Mouse (Mus musculus): ENCODE data around the gene Magi2. TPM values are rescaled to one million over a fixed set of nuclear protein-coding genes. Genes with fewer than 3 reads are reported as not detected.

The Magi2 gene
- polyA plus RNA-seq, 1 experiment from 2014 or later: 3.2 TPM

DNA sequence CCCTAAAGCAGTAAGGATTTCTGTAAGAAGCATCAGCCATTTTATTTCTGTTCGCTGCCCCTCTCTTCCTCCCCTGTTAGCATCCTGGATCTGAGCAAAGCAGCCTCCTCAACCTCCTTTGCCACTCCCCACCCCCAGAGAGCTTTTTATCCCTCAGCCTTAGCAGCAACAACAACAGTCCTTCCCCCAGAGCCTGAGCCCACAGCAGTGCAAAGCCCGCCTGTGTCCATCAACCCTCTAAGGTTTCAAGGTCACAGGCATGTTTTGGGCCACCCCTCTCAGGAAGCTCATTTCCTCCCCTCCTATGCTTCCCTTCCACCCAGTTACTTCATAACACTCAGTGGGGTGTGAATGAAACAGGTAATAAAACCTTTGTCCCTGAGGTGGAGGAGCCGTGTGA lies 1309.7 kb downstream of the Magi2 start:
- Histone ChIP-seq H3K9me3 (ENCODE audit: control insufficient read depth, low read length) (no peaks in the 10 kb centered on the region), H3K27ac (ENCODE audit: low read depth) (no peak overlapping the region), H3K4me2 (ENCODE audit: low read length) (no peak overlapping the region), H3K27me3 (replicated peaks; ENCODE audit: control insufficient read depth, insufficient read depth, low read length) (no peaks in the 10 kb centered on the region), H3K9ac (ENCODE audit: low read length) (no peak overlapping the region), H3K36me3 (ENCODE audit: control insufficient read depth, insufficient read depth, low read length) (no peaks in the 10 kb centered on the region), H3K4me1 (replicated peaks; ENCODE audit: control insufficient read depth, insufficient read depth, low read length) (no peaks in the 10 kb centered on the region), H3K4me3 (ENCODE audit: low read depth, low read length) (no peak overlapping the region)
- DNase-seq (ENCODE audit: low spot score): no peak
- WGBS: 68% methylated on average over 3 of the region's 3 CpGs
- ATAC-seq (replicated peaks; ENCODE audit: low FRiP score, low TSS enrichment, low read depth): no peak

DNA sequence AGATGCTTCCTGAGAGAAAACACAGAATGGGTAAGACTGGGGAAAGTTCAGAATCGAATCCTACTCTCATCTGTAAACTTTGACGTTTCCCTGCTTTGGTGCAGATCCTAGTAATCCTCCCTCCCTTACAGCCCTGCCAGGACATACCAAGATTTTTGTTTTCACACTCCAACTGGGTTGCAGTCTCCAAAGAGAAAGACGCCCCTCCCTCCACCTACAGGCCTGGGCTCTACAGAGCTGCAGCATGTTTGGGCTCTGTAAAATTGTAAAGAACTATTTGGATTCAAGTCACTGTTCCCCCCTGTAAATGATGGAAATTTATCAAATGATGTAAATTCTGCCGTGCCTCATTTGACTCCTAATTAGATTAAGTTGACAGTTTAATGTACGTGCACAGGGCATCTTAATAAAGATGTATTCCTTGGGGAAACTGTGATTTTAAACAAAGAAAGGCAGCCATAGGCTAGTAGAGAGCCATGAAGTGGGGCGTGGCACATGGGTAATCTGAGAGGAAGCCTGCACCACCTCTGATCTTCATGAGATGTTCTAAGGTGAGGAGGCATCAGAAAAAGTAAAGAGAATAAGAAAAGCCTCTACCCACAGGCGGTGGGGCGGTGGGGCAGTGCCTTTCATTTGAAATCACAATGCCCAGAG lies 1310.7 kb downstream of the Magi2 start:
- Histone ChIP-seq H3K4me3 (ENCODE audit: low read depth, low read length) (no peak overlapping the region), H3K27ac (ENCODE audit: low read depth) (no peak overlapping the region), H3K9ac (ENCODE audit: low read length) (no peak overlapping the region), H3K9me3 (ENCODE audit: control insufficient read depth, low read length) (no peaks in the 10 kb centered on the region), H3K36me3 (ENCODE audit: control insufficient read depth, insufficient read depth, low read length) (no peaks in the 10 kb centered on the region), H3K4me1 (replicated peaks; ENCODE audit: control insufficient read depth, insufficient read depth, low read length) (no peaks in the 10 kb centered on the region), H3K4me2 (ENCODE audit: low read length) (no peak overlapping the region), H3K27me3 (replicated peaks; ENCODE audit: control insufficient read depth, insufficient read depth, low read length) (no peaks in the 10 kb centered on the region)
- no peak for ATAC-seq (replicated peaks; ENCODE audit: low FRiP score, low TSS enrichment, low read depth)
- no peak for DNase-seq (ENCODE audit: low spot score)
- WGBS: 59% methylated on average over 8 of the region's 8 CpGs

DNA sequence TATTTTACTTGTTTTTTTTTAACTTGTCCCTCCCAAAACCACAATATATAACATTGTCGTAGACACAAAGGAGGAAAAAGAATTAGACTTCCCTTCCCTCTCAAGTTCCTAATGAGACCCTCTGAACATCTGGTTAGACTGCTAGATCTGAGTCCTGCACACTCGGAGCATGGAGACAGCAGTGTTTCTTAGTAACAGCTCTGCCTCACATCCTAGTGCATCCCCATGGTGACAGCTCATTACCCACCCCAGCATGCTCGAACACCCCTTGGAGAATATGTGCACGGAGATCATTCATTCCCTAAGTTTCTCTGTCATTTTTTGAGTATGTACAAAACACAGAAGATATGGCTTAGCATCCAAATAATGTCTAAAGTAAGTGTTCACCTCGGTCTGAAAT lies 1317.5 kb downstream of the Magi2 start:
- no peaks in the 10 kb centered on the region for H3K27me3 ChIP-seq (replicated peaks; ENCODE audit: control insufficient read depth, insufficient read depth, low read length)
- WGBS: 75% methylated on average over 5 of the region's 5 CpGs
- DNase-seq (ENCODE audit: low spot score): no peak
- ATAC-seq (replicated peaks; ENCODE audit: low FRiP score, low TSS enrichment, low read depth): no peak
- H3K9ac ChIP-seq (ENCODE audit: low read length): no peak overlapping the region
- H3K36me3 ChIP-seq (ENCODE audit: control insufficient read depth, insufficient read depth, low read length): no peaks in the 10 kb centered on the region
- no peak overlapping the region for H3K4me2 ChIP-seq (ENCODE audit: low read length)
- no peaks in the 10 kb centered on the region for H3K4me1 ChIP-seq (replicated peaks; ENCODE audit: control insufficient read depth, insufficient read depth, low read length)
- no peaks in the 10 kb centered on the region for H3K9me3 ChIP-seq (ENCODE audit: control insufficient read depth, low read length)
- H3K4me3 ChIP-seq (ENCODE audit: low read depth, low read length): no peak overlapping the region
- no peak overlapping the region for H3K27ac ChIP-seq (ENCODE audit: low read depth)

DNA sequence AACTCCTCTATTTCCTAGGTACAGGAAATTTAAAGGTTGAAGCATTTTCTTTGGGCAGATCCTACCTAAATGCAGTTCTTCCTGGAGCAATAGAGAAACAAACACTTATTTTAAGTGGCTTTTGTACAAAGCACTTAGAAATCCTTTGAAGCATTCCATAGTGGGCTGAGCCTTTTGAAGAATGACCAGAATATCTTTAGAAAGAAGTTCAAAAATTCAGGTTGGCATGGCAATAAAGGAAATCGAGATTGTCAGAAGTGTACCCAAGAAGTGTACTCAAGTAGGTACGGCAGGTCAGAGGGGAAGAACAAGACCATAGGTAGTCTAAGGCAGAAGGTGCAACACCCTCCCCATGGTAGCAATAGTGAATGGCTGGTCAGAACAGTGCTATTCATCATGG lies 1332.5 kb downstream of the Magi2 start:
- H3K9ac ChIP-seq (ENCODE audit: low read length): no peak overlapping the region
- H3K27ac ChIP-seq (ENCODE audit: low read depth): no peak overlapping the region
- no peaks in the 10 kb centered on the region for H3K9me3 ChIP-seq (ENCODE audit: control insufficient read depth, low read length)
- no peaks in the 10 kb centered on the region for H3K27me3 ChIP-seq (replicated peaks; ENCODE audit: control insufficient read depth, insufficient read depth, low read length)
- H3K36me3 ChIP-seq (ENCODE audit: control insufficient read depth, insufficient read depth, low read length): no peaks in the 10 kb centered on the region
- 77% methylated on average over 2 of the region's 2 CpGs for WGBS
- ATAC-seq (replicated peaks; ENCODE audit: low FRiP score, low TSS enrichment, low read depth) (no peak), DNase-seq (ENCODE audit: low spot score) (no peak)
- no peaks in the 10 kb centered on the region for H3K4me1 ChIP-seq (replicated peaks; ENCODE audit: control insufficient read depth, insufficient read depth, low read length)
- no peak overlapping the region for H3K4me2 ChIP-seq (ENCODE audit: low read length)
- no peak overlapping the region for H3K4me3 ChIP-seq (ENCODE audit: low read depth, low read length)

DNA sequence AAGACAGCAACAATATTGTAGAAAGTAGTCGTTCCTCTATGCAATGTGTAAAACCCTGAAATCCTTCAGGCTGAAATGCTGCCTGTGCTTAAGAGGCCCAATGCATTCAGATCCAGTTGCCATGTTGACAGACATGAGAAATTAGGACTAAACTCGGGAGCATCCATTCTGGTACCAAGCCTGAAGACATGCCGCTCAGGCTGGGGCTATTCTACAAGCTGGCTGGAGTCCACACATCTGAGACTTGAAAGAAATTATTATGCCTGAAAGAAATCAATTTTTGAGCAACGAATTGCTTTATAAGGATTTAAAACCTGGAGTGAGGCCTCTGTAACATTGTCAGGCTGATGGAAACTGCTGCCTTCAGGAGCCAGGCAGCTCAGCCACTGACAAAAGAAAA lies 1333.0 kb downstream of the Magi2 start:
- no peaks in the 10 kb centered on the region for H3K9me3 ChIP-seq (ENCODE audit: control insufficient read depth, low read length)
- H3K9ac ChIP-seq (ENCODE audit: low read length): no peak overlapping the region
- H3K27me3 ChIP-seq (replicated peaks; ENCODE audit: control insufficient read depth, insufficient read depth, low read length): no peaks in the 10 kb centered on the region
- H3K27ac ChIP-seq (ENCODE audit: low read depth): no peak overlapping the region
- H3K36me3 ChIP-seq (ENCODE audit: control insufficient read depth, insufficient read depth, low read length): no peaks in the 10 kb centered on the region
- no peak for DNase-seq (ENCODE audit: low spot score)
- WGBS: 79% methylated on average over 4 of the region's 4 CpGs
- ATAC-seq (replicated peaks; ENCODE audit: low FRiP score, low TSS enrichment, low read depth): no peak
- no peak overlapping the region for H3K4me2 ChIP-seq (ENCODE audit: low read length)
- H3K4me1 ChIP-seq (replicated peaks; ENCODE audit: control insufficient read depth, insufficient read depth, low read length): no peaks in the 10 kb centered on the region
- no peak overlapping the region for H3K4me3 ChIP-seq (ENCODE audit: low read depth, low read length)

DNA sequence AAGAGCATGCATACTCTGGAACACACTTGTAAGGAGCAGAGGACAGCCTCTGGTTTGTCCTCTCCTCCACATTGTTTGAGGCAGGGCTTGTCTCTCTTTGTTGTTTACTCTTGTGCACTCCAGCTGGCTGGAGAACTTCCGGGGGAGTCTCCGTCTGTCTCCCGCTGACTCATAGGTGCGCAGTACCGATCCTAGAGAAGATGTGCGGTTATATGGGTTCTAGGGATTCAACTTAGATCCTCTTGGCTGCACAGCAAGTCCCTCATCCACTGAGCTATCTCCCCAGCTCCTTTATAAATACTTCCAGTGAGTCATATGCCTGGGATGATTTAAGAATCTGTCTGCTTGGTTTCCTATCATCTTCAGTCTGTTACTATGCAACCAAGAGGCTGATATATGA lies 1341.6 kb downstream of the Magi2 start:
- WGBS: 47% methylated on average over 6 of the region's 6 CpGs
- no peaks in the 10 kb centered on the region for H3K27me3 ChIP-seq (replicated peaks; ENCODE audit: control insufficient read depth, insufficient read depth, low read length)
- no peaks in the 10 kb centered on the region for H3K9me3 ChIP-seq (ENCODE audit: control insufficient read depth, low read length)
- H3K4me3 ChIP-seq (ENCODE audit: low read depth, low read length): no peak overlapping the region
- ATAC-seq (replicated peaks; ENCODE audit: low FRiP score, low TSS enrichment, low read depth) (no peak), DNase-seq (ENCODE audit: low spot score) (no peak)
- no peak overlapping the region for H3K9ac ChIP-seq (ENCODE audit: low read length)
- no peak overlapping the region for H3K4me2 ChIP-seq (ENCODE audit: low read length)
- no peaks in the 10 kb centered on the region for H3K36me3 ChIP-seq (ENCODE audit: control insufficient read depth, insufficient read depth, low read length)
- H3K27ac ChIP-seq (ENCODE audit: low read depth): no peak overlapping the region
- H3K4me1 ChIP-seq (replicated peaks; ENCODE audit: control insufficient read depth, insufficient read depth, low read length): no peaks in the 10 kb centered on the region

DNA sequence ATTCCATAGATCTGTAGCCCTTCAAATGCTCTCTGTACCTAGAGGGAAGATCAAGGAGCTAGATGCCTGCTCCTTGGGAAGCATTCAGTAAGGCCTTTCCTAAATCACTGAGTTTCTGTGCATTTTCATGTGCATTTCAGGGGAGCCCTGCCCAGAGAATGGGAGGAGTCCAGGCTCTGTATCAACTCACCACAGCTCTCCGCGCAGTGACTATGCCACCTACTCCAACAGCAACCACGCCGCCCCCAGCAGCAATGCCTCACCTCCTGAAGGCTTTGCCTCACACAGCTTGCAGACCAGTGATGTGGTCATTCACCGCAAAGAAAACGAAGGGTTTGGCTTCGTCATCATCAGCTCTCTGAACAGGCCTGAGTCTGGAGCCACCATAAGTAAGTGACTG lies 1342.1 kb downstream of the Magi2 start:
- no peaks in the 10 kb centered on the region for H3K4me1 ChIP-seq (replicated peaks; ENCODE audit: control insufficient read depth, insufficient read depth, low read length)
- H3K27me3 ChIP-seq (replicated peaks; ENCODE audit: control insufficient read depth, insufficient read depth, low read length): no peaks in the 10 kb centered on the region
- H3K9ac ChIP-seq (ENCODE audit: low read length): no peak overlapping the region
- WGBS: 92% methylated on average over 7 of the region's 7 CpGs
- DNase-seq (ENCODE audit: low spot score) (no peak), ATAC-seq (replicated peaks; ENCODE audit: low FRiP score, low TSS enrichment, low read depth) (no peak)
- no peak overlapping the region for H3K27ac ChIP-seq (ENCODE audit: low read depth)
- no peak overlapping the region for H3K4me3 ChIP-seq (ENCODE audit: low read depth, low read length)
- H3K9me3 ChIP-seq (ENCODE audit: control insufficient read depth, low read length): no peaks in the 10 kb centered on the region
- H3K36me3 ChIP-seq (ENCODE audit: control insufficient read depth, insufficient read depth, low read length): no peaks in the 10 kb centered on the region
- no peak overlapping the region for H3K4me2 ChIP-seq (ENCODE audit: low read length)

DNA sequence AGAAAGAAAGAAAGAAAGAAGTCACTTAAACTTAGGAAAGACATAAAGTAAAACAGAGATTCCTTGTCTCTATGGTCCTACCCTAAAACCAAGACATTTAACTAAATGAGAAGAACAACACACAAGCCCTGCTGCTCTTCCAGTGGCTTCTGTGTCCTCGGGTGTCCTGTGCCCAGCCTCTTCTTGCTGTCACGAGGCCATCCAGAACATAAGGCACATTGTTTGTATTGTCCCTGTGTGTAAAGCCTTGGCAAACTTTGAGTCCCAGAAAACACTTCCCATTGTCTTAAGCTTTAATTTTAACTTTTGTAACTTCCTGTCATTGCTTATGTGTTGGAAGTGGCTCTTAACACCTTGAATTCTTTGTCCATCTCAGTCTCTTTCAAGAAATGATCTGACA lies 1348.0 kb downstream of the Magi2 start:
- no peak overlapping the region for H3K4me2 ChIP-seq (ENCODE audit: low read length)
- H3K36me3 ChIP-seq (ENCODE audit: control insufficient read depth, insufficient read depth, low read length): no peaks in the 10 kb centered on the region
- H3K27me3 ChIP-seq (replicated peaks; ENCODE audit: control insufficient read depth, insufficient read depth, low read length): no peaks in the 10 kb centered on the region
- H3K4me3 ChIP-seq (ENCODE audit: low read depth, low read length): no peak overlapping the region
- WGBS: 71% methylated on average over 2 of the region's 2 CpGs
- H3K9me3 ChIP-seq (ENCODE audit: control insufficient read depth, low read length): no peaks in the 10 kb centered on the region
- no peak overlapping the region for H3K9ac ChIP-seq (ENCODE audit: low read length)
- DNase-seq (ENCODE audit: low spot score) (no peak), ATAC-seq (replicated peaks; ENCODE audit: low FRiP score, low TSS enrichment, low read depth) (no peak)
- no peak overlapping the region for H3K27ac ChIP-seq (ENCODE audit: low read depth)
- no peaks in the 10 kb centered on the region for H3K4me1 ChIP-seq (replicated peaks; ENCODE audit: control insufficient read depth, insufficient read depth, low read length)

DNA sequence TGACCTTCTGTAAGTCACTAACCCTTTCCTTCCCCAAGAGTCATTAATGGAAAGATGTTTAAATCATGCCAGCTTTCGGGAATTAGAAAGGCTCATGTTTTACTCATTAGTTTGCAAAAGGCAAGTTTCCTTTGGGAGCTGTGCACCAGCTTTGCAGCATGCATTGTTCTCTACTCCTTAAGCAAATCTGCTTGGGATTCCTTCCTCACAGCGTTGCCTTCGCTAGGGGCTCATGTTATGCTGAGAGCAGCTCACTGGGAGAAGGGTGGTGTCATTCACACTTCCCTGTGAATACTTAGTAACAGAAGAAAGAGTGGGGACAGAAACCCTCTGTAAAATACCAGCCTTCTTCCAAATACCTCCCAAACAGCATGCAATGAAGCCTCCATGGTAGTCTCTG lies 1349.0 kb downstream of the Magi2 start:
- H3K4me2 ChIP-seq (ENCODE audit: low read length): no peak overlapping the region
- H3K9ac ChIP-seq (ENCODE audit: low read length): no peak overlapping the region
- no peaks in the 10 kb centered on the region for H3K9me3 ChIP-seq (ENCODE audit: control insufficient read depth, low read length)
- DNase-seq (ENCODE audit: low spot score): no peak
- 26% methylated on average over 3 of the region's 3 CpGs for WGBS
- no peaks in the 10 kb centered on the region for H3K36me3 ChIP-seq (ENCODE audit: control insufficient read depth, insufficient read depth, low read length)
- ATAC-seq (replicated peaks; ENCODE audit: low FRiP score, low TSS enrichment, low read depth): no peak
- no peaks in the 10 kb centered on the region for H3K27me3 ChIP-seq (replicated peaks; ENCODE audit: control insufficient read depth, insufficient read depth, low read length)
- no peak overlapping the region for H3K4me3 ChIP-seq (ENCODE audit: low read depth, low read length)
- H3K27ac ChIP-seq (ENCODE audit: low read depth): no peak overlapping the region
- no peaks in the 10 kb centered on the region for H3K4me1 ChIP-seq (replicated peaks; ENCODE audit: control insufficient read depth, insufficient read depth, low read length)
